Mouse (Mus musculus) adipocyte (in vitro differentiated cells): ENCODE data around the gene Dcpp1.
"Not testable (repeated sequence)": the region's sequence is repeated elsewhere in the genome, so short reads cannot be mapped to it uniquely, and the experiment has no call there.

ENCODE experiments used
- DNase-seq: peaks from one replicate; pipeline ENCODE4 v3.0.0-alpha.2; 2016; ENCODE audit warnings: low spot score

Dcpp1 gene

DNA sequence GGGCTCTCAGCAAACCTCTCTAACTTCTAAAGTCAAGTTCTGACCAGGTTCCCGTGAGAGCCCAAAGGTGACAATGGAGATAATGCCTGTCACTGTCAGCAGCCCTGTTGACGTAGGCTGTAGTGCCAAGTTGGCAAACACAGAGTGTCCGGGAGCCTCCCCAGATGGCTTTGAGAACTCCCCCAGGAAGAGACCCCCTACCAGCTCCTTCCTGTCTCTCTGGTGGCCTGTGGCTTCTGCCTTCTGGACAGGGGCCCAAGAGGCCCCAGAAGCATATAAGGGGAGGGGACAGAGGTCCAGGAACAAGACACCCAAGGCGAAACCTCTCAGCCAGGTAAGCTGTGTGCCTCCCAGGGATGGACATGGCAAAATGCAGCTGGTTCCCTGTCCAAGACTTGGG lies at the start of gene Dcpp1, which contains the start of gene Dcpp2:
Gene Dcpp1 (plus strand): TSS at position 301 of the 400 bp plus-strand sequence.
Gene Dcpp2 (plus strand): TSS at position 305 of the 400 bp plus-strand sequence.
- DNase-seq, result not testable (repeated sequence)

GRCm38 (mm10) chr17:23831201-23831600 lies 49.5 kb upstream of the Dcpp1 start:
- no peak for DNase-seq

- DNase-seq, result no peak
These were observed 44.6 kb upstream of the Dcpp1 start, which contains the start of gene Prss33 for GRCm38 (mm10) chr17:23836006-23836575. Gene Prss33, minus strand, starts transcription at chr17:23836056.

- DNase-seq, result peak; percentile 69
These were observed 39.5 kb upstream of the Dcpp1 start for GRCm38 (mm10) chr17:23841145-23841544.

GRCm38 (mm10) chr17:23843141-23843811 lies 37.4 kb upstream of the Dcpp1 start:
- DNase-seq, result no peak

- no peak for DNase-seq
These were observed 36.8 kb upstream of the Dcpp1 start, which contains the start of the genes Prss32 and Prss41 for GRCm38 (mm10) chr17:23843812-23844273. Gene Prss32, plus strand, starts transcription at chr17:23843855. Gene Prss41, minus strand, starts transcription at chr17:23844172.

GRCm38 (mm10) chr17:23850028-23850427 lies 30.6 kb upstream of the Dcpp1 start:
- no peak for DNase-seq

DNA sequence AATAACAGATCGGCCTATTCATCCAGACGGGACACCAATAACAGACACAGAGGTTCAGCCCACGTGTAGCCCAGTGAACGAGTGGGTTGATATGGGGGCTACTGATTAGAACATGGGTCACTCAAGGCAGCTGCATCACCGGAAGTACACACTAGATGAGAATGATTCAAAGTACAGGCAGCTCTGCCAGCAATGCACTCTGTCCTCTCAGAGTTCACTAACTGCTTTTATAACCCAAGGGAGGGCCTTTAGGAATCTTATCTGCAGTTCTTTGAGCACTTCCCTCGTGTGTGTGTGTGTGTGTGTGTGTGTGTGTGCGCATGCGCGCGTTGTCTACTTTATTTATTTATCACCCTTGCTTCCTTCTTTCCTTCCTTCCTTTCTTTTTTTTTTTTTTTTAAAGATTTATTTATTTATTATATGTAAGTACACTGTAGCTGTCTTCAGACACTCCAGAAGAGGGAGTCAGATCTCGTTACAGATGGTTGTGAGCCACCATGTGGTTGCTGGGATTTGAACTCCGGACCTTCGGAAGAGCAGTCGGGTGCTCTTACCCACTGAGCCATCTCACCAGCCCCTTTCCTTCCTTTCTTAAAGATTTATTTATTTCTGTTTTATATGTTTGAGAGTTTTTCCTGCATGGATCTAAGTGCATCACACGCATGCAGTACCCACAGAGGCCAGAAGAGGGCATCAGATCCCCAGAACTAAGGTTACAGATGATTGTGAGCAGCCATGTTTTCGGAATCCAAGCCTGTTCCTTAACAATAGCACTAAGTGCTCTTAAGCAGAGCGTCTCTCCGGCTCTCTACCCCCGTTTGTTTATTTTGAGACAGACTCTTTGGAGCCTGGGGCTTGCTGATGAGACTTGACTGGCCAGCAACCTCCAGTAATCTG lies 29.6 kb upstream of the Dcpp1 start:
- peak; percentile 75 for DNase-seq

DNA sequence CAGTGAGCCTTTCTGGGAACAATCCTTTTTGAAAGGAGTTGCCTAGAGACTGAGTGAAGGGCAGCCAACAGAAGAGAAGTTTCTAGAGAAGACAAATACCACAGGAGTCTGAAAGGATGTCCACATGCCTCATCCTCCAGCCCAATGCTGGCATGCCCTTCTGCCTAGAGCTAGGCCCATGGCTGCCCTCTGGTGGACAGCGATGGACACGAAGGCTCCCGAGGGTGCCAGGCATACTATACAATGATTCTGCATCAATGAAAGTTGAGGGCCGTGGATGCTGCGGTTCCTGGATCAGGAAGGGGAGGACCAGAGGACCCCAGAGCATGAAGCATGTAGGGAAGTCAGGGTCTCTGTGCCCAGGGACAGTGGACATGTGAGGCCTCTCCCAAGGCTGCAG lies 27.4 kb upstream of the Dcpp1 start:
- DNase-seq, result peak; percentile 81

- no peak for DNase-seq
These were observed 26.4 kb upstream of the Dcpp1 start for GRCm38 (mm10) chr17:23854229-23854765.

DNA sequence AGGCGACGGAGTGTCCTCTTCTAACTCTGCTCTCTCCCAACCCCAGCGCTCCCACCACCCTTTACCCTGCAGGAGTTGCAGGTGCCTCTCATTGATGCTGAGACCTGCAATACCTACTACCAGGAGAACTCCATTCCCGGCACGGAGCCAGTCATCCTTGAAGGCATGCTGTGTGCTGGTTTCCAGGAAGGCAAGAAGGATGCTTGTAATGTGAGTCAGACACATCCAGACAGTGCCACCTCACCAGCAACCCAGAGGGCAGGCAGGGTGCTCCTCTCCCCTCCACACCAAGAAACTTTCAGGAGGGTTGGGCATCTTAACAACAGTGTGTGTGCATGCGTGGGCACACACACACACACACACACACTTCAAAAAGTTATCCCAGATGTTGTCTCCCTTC lies 23.5 kb upstream of the Dcpp1 start:
- no peak for DNase-seq

GRCm38 (mm10) chr17:23857913-23858312 lies 22.8 kb upstream of the Dcpp1 start:
- DNase-seq, result no peak

DNA sequence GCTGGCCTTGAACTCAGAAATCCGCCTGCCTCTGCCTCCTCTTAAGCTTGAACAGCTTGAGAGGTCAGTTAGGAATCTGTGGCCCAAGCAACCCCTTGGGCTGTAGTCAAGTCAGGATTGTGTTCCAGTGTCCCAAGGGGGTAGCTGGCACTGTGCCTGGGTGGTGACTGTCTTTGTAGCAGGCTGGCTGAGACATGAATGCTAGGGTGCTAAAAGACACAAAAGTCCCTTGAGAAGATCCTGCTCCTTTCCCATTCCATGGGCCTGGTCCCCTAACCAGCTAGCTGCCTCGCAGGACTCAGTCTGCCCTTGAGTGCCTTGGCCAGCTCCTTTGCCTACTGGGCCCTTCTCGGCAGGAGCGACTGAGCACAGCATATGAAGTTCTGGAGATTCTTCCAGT lies 17.8 kb upstream of the Dcpp1 start:
- DNase-seq, result peak; percentile 50

DNA sequence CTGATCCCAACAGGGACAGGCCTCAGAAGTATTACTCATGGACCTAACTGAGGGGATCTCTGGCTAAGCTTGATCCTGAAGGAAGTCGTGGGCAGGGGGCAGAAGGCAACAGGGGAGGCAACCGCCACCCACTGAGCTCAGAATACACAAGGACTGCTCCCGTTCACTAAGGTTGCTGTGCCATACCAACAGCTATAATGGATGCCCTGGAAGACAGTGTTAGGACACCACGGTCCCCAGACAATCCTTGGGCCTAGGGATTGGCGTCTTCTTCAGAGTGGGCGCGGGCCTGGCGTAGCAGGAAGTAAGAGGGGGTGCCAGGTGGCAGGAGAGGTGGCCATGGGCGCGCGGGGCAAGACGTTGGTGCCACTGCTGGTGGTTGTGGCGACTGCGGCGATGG lies 12.9 kb upstream of the Dcpp1 start, which contains the start of gene Prss21:
Gene Prss21 (plus strand): TSS at position 301 of the 400 bp plus-strand sequence.
- DNase-seq, result no peak

DNA sequence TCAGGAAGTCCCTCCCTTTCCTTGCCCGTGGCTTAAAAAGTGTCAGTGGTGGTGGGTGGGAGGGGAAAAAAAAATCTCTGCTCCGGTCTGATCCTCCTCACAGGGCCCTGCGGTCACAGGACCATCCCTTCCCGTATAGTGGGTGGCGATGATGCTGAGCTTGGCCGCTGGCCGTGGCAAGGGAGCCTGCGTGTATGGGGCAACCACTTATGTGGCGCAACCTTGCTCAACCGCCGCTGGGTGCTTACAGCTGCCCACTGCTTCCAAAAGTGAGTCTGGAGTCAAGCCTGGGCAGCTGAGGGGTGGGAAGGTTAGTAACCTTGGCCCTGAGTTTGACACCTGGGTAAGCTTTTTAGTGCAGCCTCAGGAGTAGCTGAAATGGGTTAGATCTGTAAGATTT lies 12.2 kb upstream of the Dcpp1 start:
- DNase-seq, result no peak

- peak; percentile 76 for DNase-seq
These were observed 6.5 kb upstream of the Dcpp1 start for GRCm38 (mm10) chr17:23873884-23874856.

DNA sequence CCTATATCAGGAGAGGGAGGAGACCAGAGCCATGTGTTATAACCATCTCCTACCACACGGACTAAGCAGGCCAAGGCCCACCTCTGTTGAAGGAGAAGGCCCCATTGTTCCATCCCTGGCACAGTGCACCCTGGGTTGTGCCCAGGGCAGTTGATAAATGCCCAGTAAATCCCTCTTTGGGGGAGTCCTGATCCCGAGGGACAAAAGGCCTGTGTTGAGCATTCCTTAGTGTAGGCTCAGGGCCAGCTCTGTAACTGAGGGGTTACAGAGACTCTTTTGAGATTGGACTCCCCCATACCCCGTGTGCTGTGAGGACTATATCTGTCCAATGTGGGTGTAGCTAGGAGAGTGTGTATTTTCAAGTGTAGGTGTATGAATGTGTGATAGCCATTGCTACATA lies 3.9 kb upstream of the Dcpp1 start:
- DNase-seq, result no peak

DNA sequence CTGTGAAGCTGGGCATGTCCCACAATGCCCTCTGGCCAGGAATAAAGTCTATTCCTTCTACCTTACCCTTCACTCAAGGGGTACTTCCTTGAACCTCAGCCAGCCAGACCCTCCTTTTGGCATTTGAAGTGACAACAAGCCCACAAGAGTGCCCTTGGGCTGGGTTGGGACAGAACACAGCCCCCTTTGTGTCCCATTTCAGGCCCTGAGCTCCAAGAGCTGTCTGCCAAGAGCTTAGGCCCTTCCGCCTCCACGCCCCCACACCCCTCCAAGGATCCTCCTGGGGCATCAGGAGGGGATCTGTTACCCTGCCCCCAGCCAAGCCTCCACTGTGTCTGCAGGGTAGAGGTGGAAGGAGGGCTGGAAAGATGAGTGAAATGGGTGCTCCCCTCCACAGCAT lies 3.5 kb upstream of the Dcpp1 start:
- no peak for DNase-seq

GRCm38 (mm10) chr17:23917158-23917557 lies 36.5 kb downstream of the Dcpp1 start, which contains the start of gene Dcpp3:
Gene Dcpp3, plus strand, starts transcription at chr17:23917458.
- not testable (repeated sequence) for DNase-seq

DNA sequence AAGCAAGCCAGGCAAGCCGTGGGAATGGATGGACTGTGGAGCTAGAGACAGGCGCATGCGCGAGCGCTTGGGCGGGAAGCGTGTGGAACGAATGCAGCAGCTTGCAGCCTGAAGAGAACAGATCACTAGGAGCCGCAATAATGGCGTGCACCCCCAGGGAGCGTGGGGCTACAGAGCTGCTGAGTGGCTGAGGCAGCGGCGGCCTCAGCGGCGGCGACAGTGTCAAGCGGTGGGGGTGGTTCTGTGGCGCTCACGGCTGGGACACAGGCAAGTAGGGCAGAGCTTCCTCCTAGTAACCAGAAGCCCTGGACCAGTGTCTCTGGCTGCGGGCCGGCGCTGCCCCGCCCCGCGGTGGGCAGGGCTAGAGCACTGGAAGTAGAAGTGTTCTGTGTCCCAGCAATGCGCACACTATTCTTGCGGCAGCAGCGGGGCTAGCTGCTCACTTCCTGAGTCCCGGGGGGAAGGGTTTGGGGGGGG lies 43.9 kb downstream of the Dcpp1 start:
- DNase-seq, result peak; percentile 93

DNA sequence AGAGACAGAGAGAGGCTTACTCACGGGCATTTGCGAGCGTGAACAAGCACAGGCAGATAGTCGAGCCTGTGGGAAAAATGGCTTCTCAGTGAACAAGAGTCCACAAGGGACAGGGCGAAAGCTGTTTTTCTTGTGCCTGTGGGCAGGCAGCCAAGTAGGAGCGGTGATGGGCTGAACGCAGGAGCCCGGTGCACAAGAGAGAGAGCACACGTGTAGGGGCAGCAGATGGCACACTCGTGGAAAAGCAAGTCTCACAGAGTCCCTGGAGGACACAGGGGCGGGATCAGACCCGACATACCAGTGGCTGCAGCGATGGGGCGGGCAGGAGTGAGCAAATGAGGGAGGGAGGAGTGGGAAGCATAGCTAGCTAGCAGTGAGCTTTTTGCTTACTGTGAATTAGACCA lies 44.4 kb downstream of the Dcpp1 start:
- DNase-seq, result peak; percentile 76
